Mouse (Mus musculus) liver, embryonic 14.5 days (tissue): ENCODE data around the gene Kif6.

Source experiments
- CTCF ChIP-seq: IDR thresholded peaks from 2 replicates; pipeline ENCODE4 v1.5.1; 2016; ENCODE audit warnings: antibody characterized with exemption, low read depth, control low read depth
- EP300 ChIP-seq: IDR thresholded peaks from 2 replicates; pipeline ENCODE4 v1.6.1; 2016; ENCODE audit warnings: antibody characterized with exemption, low read depth

DNA sequence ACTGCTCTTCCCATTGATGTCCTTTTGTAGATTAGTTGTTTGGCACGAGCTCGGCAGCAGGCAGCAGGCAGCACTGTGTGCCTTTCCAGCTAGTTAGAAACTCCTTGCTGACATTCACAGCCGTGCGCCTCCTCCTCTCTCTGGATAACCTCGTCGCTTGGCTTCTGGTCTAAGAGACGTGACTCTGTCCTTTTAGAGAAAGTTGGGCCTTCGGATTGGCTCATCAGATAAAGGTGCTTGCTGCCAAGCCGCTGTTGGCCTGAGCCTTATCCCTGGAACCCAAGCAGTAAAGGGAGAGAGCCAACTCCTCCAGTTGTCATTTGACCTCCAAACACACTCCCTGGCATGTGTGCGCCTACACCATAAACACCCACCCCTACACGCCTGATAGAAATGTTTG is 123.4 kb downstream of the Kif6 start:
- TF ChIP-seq EP300, result no peak
- TF ChIP-seq CTCF, result no peak
